Mouse (Mus musculus) layer of hippocampus, postnatal 14 days (tissue): Measurements from ENCODE around the gene Gm10944. TPM values are rescaled to one million over a fixed set of nuclear protein-coding genes. Genes with fewer than 3 reads are reported as not detected.

Experiments used
- DNase-seq, 2 experiments: peaks; one replicate each; pipeline ENCODE4 v3.0.0; 2021 to 2022; ENCODE audit warnings: low spot score in 2 of 2, mixed read lengths in 1 of 2
- long read RNA-seq, 2 experiments: library from polyadenylated mRNA; stranded (forward); transcript quantifications; one replicate each; pipeline ENCODE4 v2.0.0; 2021
- total RNA-seq, 2 experiments: library from RNA; stranded (reverse); gene quantifications; 2 replicates each; pipeline ENCODE4 v1.2.3; 2021

Gene Gm10944
- not detected for total RNA-seq
- long read RNA-seq, experiment 1: 0 reads
- long read RNA-seq, experiment 2: 0 reads

GRCm38 (mm10) chr10:10681048-10681447 lies at the start of gene Gm10944:
Gene Gm10944, plus strand, starts transcription at chr10:10681348.
- DNase-seq: no peak

- DNase-seq: no peak
Observed at GRCm38 (mm10) chr10:10655991-10656390, 25.2 kb upstream of the Gm10944 start.

GRCm38 (mm10) chr10:10656621-10657020 lies 24.5 kb upstream of the Gm10944 start:
- DNase-seq: no peak

GRCm38 (mm10) chr10:10659161-10659560 lies 22.0 kb upstream of the Gm10944 start:
- no peak for DNase-seq

- DNase-seq: no peak
Observed at GRCm38 (mm10) chr10:10659976-10660375, 21.2 kb upstream of the Gm10944 start.

GRCm38 (mm10) chr10:10688907-10689667 lies 7.9 kb downstream of the Gm10944 start:
- DNase-seq: peak in 1 of 2 experiments; percentile 12

GRCm38 (mm10) chr10:10689668-10690223 lies 8.6 kb downstream of the Gm10944 start:
- DNase-seq: no peak

- no peak for DNase-seq
Observed at GRCm38 (mm10) chr10:10697497-10697896, 16.3 kb downstream of the Gm10944 start.

- DNase-seq: no peak
Observed at GRCm38 (mm10) chr10:10700903-10701302, 19.8 kb downstream of the Gm10944 start.

- DNase-seq: no peak
Observed at GRCm38 (mm10) chr10:10701326-10701725, 20.2 kb downstream of the Gm10944 start.

- DNase-seq: no peak
Observed at GRCm38 (mm10) chr10:10708031-10708430, 26.9 kb downstream of the Gm10944 start.

GRCm38 (mm10) chr10:10710359-10710758 lies 29.2 kb downstream of the Gm10944 start:
- DNase-seq: no peak

GRCm38 (mm10) chr10:10710837-10711236 lies 29.7 kb downstream of the Gm10944 start:
- no peak for DNase-seq

- no peak for DNase-seq
Observed at GRCm38 (mm10) chr10:10726501-10726900, 45.4 kb downstream of the Gm10944 start.

Other genes with a start within 250 kb of the Gm10944 start
- under 1 TPM; 0.57 to 0.94 TPM for gene Adgb, start 209.0 kb upstream of the Gm10944 start, total RNA-seq
- 1 to 10 TPM; 1.3 to 2.3 TPM for gene Rab32, start 123.1 kb upstream of the Gm10944 start, total RNA-seq